Mouse (Mus musculus): ENCODE measurements around the gene Hap1.

Gene Hap1

DNA sequence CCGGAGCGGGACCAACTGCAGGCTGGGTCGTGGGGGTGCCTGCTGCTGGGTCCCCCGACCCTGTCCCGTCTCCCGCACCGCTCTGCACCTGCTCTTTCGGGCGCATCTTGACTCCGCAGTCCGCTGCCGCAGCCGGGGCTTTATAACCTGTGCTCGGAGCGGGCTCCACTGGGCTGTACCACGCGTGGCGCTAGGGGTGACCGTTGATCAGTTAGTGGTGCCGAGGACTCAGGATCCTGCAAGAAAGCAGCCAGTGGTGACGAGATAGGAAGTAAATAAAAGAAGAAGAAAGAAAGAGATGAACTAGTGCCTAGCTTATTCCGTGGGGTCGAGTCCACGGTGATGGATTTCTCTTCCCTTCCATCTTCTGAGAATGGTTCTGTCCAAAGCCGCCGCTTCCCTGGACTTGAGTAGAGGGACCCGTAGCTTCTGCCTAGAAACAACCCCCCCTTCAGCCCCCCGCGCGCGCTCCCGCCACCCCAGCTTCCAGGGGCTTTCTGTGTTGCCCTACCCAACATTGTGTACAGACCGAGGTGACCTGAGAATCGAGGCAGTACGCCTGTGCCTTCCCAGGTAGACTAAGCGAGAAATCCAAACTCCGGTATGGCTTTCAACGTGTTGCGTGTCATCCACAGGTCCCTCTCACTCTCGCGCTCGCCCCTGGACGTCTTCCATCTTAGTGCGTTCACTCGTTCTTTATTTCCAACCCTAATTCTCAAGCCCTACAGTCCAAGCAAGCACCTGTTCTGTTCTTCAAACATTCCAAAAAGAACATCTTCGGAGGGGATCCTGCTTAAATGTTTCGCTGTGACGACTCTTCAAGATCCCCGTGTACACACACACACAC lies at the start of gene Hap1:
TSS of gene Hap1 (minus strand) at position 157 of the 847 bp plus-strand sequence.
- DNase-seq = peak; percentile 84 to 88

- no peak for DNase-seq
Observed at GRCm38 (mm10) chr11:100404456-100405074, 48.6 kb upstream of the Hap1 start.

- no peak for DNase-seq
Observed at GRCm38 (mm10) chr11:100403445-100404134, 47.7 kb upstream of the Hap1 start.

DNA sequence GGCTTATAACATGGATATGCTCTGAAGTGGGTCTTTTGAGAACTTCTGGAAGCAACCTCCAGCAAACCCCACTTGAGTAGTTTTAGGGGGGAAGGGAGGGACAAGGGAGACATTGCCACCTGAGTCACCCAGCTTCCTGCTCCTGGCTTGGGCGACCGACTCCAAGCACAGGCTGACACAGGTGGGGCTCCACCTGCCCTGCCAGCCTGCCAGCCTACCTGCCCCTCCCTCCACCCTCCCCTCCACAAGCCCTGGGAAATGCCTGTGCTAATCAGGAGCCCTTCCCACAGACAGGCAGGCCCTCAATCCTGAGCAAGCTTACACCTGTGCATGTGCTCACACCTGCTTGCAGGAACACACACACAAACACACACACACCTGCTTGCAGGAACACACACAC lies 46.8 kb upstream of the Hap1 start:
- no peak for DNase-seq

DNA sequence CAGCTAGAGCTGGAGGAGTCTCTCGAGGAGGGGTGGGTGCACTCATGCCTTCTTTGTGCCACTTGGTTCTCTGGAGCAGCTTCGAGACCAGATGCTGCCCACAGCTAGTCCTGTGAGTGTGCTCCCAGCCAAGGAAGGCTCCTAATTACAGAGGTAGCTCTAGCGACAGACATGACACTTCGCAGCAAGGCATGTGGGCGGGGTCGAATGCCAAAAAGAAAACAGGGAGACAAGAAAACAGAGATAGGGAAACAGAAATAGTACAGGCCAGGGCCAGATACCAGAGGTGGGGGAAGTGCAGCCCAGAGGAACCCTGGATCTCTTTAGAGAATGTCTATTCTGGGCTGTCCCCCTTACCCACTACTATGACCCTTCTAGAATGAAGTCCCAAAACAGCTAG lies 46.3 kb upstream of the Hap1 start:
- no peak for DNase-seq

- no peak for DNase-seq
Observed at GRCm38 (mm10) chr11:100400842-100401241, 44.9 kb upstream of the Hap1 start.

DNA sequence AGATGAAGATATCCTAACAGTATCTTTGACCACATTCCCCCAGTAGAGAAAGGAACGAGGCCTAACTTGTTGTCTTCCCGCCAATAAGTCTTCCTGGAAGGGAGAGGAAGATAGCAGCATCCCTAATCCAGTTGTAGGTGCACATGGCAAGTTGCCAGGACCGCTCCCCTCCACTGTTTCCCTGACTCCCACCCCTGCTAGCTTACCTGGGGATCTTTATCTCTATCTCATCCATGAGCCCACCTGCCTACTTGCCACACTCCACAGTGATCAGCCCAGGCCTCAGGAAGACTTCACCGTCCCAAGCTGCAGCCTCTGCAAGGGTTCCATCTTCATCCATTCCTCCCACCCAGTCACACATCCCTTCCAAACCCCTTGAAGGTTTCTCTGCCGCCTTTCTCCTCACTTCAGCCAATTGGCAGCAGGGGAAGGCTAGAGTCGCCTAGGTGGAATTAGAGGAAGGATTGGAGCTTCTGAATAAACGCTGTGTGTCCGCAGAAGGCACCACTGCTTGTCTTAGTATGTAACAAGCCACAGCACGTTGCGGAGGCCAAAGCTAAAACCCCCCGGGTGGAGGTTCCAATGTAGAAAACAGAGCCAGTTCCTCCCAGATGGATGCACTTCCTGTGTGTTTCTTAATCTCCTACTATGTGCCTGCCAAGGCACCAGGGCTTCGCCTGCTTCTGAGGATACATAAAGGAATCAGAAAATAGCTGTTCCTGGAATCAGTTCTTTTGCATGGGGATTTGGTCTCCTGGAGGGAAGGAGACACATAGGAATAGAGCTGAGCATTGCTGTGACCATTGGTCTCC lies 44.0 kb upstream of the Hap1 start:
- peak in 1 of 2 experiments; percentile 32 for DNase-seq

GRCm38 (mm10) chr11:100399320-100399719 lies 43.4 kb upstream of the Hap1 start:
- DNase-seq = no peak

- DNase-seq = no peak
Observed at GRCm38 (mm10) chr11:100398517-100398916, 42.6 kb upstream of the Hap1 start.

- DNase-seq = peak; percentile 100
Observed at GRCm38 (mm10) chr11:100397600-100398389, 41.9 kb upstream of the Hap1 start, which contains the start of gene Jup. Gene Jup, minus strand, starts transcription at chr11:100397763.

GRCm38 (mm10) chr11:100396886-100397599 lies 41.1 kb upstream of the Hap1 start:
- peak; percentile 69 to 71 for DNase-seq

DNA sequence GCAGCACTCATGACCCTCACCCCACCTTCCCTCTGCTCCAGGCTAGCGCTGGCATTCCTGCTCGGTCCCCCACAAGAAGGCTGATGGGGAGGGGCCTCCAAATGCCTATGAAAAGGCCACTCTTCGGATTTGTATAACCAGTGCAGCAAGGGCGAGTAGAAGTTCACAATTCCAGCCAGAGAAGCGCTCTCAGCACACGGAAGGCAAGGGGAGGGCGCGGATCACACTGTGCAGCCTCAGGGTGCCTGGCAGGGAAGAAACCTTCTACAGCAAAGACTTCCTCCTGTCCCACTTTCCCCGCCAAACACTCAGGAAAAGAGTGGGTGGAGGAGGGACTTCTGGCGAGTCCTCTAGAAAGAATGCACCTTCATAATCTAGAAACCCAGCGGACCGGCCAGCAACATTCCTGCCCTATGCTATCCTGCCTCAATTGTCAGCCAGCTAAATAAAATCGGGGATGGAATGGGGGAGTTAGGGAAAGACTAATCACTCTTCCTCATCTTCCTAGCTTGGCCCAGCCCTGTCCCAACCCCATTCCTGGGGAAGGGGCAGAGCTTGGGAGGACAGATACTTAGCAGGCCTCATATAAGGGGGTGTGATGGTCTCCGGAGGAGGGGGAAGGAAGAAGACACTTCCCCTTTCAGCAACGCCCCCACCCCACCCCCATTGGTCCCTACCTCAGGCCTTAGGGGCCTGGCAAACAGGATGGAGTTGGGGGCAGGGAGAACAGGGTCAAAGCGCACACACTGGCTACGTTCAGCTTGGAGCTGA lies 40.1 kb upstream of the Hap1 start:
- DNase-seq = peak; percentile 54 to 60

- DNase-seq = peak; percentile 51 to 55
Observed at GRCm38 (mm10) chr11:100395200-100395599, 39.3 kb upstream of the Hap1 start.

DNA sequence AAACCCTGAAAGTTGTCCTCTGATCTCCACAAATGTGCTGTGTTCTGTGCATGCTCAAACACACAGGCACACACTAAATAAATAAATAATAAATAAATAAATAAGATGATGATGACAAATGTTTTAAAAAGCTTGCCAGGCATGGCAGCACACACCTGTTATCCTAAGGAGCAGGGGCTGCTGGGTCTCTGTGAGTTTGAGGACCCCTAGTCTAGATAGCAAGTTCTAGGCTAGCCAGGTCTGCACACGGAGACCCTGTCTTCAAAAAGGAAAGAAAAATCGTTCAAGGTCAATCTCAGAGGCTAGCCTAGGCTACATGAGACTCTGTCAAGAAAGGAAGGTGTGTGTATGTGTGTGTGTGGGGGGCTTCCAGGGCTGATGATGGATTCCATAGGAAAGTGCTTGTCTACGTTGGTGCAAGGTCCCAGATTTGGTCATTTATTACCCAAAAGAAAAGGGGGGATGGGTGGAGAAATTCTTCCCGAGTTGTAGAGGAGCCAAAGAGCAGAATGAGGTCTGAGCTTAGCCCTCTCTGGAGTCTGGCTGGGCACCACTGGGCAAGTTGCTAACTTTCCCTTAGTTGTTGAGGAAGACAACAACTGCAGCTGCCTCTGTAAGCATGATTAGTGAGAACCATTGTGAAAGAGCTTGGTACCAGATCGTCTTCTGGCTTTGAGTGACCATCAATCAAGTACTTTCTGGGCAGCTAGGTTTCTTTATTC lies 38.6 kb upstream of the Hap1 start:
- DNase-seq = no peak

DNA sequence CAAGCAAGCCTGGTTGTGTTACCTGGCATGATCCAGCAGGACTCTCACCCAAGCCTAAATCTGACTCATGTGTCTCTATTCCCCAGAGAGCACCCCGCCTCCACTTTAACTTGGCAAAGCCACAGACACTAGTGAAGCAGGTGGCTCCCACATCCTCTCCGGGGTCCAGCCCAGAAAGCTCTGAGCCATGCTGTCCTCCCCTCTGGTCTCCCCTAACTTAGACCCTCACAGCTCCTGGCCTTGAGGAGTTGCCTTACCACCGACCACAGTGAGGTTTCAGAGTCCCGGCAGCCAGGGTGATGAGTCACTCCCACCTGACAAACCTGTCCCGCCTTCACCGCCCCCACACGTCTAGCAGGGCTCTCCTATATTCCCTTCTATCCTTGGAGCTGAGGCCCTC lies 37.8 kb upstream of the Hap1 start:
- no peak for DNase-seq

DNA sequence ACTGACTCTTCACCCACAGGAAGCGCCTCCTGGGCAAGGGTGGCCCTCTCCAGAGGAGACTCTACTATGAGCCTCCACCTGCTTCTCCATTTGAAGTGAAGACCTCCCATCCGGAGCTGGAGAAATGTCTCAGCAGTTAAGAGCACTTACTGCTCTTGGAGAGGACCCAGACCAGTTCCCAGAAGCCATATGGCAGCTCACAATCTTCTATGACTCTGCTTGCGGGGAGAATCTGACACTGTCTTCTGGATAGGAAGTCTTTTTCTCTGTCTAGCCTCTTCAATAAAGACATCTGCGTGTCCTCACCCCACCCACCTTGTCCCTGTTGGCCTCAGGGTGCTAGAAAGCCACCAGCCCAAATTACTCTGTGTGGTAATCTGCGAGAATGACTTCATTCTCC lies 37.0 kb upstream of the Hap1 start:
- DNase-seq = no peak

DNA sequence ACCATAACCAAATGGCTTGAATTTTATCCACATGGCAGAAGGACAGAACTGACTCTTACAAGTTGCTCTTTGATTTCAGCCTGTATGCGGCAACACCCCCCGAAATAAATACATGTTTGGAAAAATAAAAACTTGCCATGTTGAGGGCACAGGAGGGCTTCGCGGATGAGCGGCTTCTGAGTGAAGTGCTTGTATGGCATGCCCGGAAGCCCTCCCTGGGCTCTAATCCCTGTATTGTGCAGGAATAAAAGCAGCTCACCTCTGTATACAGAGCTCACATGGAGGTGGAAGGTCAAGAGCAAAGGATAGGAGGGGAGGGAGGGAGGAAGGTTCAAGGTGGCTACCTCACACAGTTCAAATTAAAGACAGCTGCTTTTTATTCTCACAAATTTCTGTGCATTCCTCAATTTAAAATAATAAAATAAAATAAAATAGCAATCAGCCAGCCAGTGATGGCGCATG lies 36.0 kb upstream of the Hap1 start:
- DNase-seq = no peak

DNA sequence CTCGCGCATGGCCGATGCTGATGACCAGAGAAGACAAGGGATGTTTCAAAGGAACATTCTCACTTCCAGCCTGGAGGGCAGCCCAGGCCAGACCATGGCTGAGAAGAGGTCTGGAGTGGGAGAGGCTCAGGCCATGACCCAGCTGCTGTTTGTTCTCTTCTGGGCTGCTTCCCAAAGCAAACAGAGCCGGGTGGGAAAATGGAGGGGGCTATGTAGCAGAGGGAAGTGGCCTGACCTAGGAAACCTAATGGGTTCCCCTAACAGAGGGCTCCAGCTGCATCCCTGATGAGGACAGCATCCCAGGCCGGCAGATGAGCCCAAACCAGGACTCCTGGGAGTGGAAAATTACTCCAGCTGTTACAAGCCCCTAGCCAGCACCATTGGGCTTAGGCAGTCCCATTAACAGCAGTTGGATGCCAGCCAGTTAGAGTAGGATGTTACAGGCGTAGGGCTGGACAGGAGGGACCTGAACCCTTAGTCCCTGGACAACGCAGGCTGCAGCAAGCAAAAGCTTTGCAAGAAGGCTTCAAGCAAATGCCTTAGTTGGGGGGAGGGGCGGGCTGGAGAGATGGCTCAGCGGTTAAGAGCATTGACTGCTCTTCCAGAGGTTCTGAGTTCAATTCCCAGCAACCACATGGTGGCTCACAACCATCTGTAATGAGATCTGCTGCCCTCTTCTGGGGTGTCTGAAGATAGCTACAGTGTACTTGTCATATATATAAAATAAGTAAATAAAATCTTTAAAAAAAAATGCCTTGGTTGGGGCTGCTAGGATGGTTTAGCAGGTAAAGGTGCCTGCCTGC lies 35.4 kb upstream of the Hap1 start:
- DNase-seq = peak; percentile 53 to 54

All from cerebellum, postnatal 10 days (tissue).